Mouse (Mus musculus): ENCODE measurements around the gene Pon3.

- TF ChIP-seq GATA1 (IDR thresholded peaks at IDR 0.05; ENCODE audit: low read length) (no peak), TAL1 (IDR thresholded peaks at IDR 0.05; ENCODE audit: low read length) (no peak)
These were observed 48.9 kb upstream of the Pon3 start for GRCm38 (mm10) chr6:5304956-5305355.
